Mouse (Mus musculus) hindlimb bud, embryonic 11.5 days (tissue): Measurements from ENCODE around the gene Gm42420.

Experiments used
- DNase-seq: peaks from one replicate; pipeline ENCODE4 v3.0.0-alpha.2; 2012; ENCODE audit warnings: low read depth, low spot score; ENCODE audit errors: extremely low spot score

Gene Gm42420

GRCm38 (mm10) chr6:39570426-39570825, 15.1 kb upstream of the Gm42420 start:
- no peak for DNase-seq

DNA sequence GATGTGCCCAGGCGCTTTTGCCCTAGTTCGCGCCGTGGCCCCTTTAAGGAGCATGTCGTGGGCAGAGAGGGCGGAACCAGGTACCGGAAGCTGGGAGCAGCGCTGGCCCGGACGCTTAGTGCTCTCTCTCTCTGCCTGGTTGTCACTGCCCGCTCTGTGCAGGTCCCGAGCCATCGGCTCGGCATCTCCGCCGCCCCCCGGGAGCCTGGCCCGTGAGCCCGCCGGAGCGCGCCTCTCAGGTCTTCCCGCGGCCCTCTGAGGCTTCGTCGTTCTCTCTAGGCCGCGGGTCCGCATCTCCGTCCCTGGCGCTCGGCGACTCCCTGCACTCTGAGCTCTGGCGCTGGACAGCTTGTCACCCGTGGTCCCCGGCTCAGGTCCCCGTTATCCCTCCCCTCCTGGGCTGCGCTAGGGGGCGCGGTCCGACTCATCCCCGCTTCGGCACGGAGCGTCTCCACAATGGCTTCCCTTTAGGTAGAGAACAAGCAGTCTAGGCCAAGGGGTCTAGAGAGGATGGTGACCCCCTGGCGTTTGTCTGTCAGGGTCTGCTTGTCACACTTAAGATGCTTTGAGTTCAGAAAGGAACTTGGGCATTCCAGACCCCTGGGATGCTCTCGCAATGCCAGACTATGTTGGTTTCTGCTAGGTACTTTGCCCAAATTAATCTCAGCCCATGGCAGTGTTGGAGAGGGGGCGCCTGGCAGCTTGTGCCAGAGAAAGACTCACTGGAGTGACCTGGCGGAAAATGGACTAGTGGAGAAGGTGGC, 11.6 kb upstream of the Gm42420 start, which contains the start of gene Adck2:
TSS of gene Adck2 (plus strand) at position 83 of the 764 bp plus-strand sequence.
- DNase-seq: no peak

GRCm38 (mm10) chr6:39574555-39574869, 11.0 kb upstream of the Gm42420 start:
- DNase-seq: no peak

DNA sequence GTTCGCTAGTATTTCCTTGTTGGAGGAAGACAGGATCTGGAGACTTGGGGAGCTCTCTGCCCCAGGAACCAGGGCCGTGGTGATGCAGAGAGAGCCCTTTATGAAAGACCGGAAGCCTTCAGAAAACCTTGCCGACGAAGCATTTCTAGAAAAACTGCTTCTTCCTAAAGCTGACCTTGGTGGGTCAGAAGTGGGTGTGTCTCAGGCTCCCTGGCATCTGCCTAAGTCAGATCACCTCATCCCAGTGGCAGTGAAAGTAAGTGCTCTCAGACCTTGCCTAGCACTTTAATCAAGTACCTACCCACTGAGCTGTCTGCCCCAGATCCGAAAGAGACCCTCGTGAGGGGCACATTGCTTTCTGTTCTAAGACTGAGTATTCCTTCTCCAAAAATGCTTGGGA, 10.6 kb upstream of the Gm42420 start:
- DNase-seq: no peak

GRCm38 (mm10) chr6:39579552-39579951, 6.0 kb upstream of the Gm42420 start:
- DNase-seq: no peak

GRCm38 (mm10) chr6:39580558-39580957, 5.0 kb upstream of the Gm42420 start:
- DNase-seq: no peak

DNA sequence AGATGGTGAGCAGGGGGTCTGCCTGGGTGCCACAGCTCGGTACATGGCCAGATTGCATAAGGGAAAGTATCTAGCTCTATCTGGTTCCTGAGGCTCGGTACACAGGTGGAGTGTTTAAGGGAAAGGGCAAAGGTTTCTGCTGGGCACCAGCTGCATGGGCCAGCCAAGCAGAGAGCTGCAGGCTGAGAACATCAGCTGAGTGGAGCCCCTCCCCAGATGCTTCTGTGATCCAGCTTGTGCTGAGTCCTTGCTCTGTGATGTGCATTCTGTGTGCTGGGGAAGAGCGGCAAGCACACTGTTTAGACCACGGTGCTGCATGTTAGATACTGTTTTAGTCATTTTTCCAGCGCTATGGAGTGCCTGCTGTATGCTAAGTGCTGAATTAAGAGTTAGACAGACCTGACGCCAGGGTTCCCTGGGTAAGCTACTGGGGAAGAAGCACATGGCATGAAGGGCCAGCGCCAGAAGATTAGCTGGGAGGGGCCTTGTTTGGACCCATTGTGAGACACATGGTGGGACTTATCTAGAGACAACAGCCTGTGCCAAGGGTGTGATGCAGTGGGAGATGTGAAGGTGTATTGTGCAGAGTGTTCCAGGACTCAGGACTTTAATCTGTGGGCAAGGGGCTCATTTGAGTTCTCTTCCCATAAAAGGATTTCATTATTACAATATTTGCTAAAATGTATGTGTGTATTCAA, 4.3 kb upstream of the Gm42420 start:
- no peak for DNase-seq

DNA sequence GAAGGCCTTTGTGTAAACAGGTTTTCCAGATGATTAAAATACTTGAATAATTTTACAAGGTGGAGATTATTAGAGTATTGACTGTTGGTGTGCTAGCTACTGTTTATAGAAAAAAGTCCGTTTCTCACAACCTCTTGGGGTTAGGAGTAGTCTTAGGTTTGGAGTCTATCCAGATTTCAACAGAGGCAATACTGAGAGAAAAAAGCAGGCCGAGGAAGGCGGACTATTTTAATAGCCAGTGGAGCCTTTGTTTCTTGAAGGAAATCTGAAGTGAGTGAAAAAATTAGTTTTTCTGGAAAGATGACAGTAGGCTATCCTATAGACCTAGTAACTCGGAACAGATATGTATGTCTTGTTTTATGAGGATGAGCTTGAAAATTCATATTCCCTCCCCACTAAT, 5.9 kb downstream of the Gm42420 start:
- no peak for DNase-seq

- DNase-seq: peak; percentile 81
Measured at GRCm38 (mm10) chr6:39592401-39593214, 7.1 kb downstream of the Gm42420 start, which contains the start of gene Ndufb2. Gene Ndufb2 (plus strand): TSS chr6:39592574.

DNA sequence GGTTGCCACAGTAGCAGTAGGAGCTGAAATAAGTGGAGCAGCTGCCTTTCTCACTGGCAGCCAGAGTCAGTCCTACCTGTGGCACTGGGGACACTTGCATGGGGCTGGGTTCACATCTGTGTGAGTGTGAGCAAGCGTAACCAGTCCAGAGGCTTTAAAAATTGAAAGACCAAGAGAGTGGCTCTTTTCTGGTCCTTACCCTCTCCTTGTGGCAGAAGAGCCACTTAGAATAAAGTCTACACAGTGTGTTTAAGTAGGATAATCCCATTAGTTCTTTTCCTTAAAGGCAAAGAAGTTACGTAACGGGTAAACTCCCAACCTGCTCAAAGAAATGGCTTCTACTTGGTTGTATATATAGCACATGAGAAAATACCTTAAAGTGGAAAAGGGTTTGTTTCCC, 15.3 kb downstream of the Gm42420 start:
- no peak for DNase-seq

DNA sequence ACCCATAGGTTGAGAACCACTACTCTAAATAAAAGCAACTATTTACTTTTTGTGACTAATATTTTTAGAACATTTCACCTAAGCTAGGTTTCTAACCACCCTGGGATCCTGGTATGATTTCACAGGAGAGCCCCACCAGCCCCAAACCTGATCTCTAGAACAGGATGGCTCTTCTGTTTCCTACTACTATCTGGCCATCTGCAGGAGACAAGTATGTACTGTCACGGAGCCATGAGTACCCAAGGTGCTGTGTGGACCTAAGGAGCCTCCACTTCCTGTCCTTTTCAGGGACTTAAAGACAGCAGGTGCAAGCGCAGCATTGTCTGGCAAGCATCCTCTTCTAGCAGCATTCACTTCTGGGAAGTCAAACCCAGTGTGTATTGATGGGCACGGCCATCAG, 16.3 kb downstream of the Gm42420 start:
- no peak for DNase-seq

DNA sequence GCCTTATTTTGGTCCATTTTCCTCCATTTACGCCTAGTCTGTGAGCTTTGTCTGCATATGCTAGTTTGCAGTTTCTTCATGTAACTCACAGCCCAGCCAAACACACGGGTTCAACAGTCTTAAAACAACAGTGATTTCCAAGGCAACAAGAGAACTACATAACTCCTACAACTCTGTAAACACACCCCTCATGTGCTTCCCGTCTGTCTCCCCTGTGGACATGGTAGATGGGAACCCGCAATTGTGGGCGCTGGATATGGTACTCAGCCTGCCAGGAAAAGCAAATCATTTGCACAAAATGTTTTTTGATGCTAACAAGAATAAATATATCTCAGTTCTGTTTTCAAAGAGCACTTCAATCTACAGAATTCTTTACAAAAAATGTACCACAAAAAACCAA, 19.0 kb downstream of the Gm42420 start:
- no peak for DNase-seq

DNA sequence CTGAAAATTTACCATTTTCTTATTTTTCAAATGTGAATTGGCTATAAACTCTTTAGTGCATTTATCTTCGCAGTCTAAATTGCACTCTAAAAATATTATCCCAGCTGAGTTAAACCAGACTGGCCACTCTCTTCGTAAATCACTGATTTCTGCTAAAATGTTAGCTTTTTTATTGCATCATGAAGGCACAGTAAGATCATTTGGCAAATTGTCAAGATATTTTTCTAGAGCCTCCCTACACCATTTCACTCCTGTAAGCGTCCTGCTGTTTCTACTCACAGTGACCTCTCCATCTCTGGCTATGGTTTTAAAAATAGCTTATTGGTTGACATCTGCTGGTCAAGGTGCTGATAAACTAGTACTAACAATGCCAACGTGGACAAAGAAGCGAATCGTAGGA, 20.5 kb downstream of the Gm42420 start:
- no peak for DNase-seq

- no peak for DNase-seq
Measured at GRCm38 (mm10) chr6:39606862-39607261, 21.3 kb downstream of the Gm42420 start.

DNA sequence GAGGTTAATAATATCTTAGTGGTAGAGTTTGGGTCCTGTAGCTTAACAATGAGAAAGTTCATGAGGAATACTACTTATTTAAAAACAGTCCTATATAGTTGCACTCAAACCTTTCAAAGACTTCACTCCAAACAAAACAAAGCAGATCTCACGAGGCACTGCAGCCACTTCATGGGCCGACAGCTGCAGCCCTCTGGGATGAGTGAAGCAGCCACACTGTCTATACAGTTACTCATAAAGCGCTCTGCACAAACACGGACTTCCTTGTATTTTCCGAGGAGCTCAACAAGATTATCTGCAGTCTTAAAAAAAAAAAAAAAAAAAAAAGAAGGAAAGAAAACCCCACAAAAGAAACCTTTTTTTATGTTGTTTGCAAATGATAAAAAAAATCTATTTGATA, 21.8 kb downstream of the Gm42420 start:
- DNase-seq: no peak

DNA sequence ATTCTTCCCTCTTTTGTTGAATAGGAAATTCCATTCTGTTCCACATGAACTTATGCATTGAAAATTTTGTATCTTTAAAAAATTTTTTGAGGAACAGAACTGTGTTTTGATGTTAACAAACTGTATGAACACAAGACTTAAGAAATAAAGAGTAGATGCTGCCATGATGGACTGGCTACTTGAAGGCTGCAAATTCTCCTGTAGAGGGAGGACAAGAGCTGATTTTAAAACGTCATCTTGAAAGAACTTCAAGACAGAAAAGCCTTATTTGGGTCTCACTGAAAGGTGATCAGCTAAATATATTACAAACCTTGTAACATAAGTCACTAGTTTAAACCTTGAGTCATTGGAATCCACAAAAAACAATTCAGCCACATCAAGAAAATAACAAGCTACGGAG, 24.7 kb downstream of the Gm42420 start:
- no peak for DNase-seq

- no peak for DNase-seq
Measured at GRCm38 (mm10) chr6:39611296-39611695, 25.7 kb downstream of the Gm42420 start.
